Comparison of ENCODE assay signal across 12 mouse cellular contexts in the genomic region with DNA sequence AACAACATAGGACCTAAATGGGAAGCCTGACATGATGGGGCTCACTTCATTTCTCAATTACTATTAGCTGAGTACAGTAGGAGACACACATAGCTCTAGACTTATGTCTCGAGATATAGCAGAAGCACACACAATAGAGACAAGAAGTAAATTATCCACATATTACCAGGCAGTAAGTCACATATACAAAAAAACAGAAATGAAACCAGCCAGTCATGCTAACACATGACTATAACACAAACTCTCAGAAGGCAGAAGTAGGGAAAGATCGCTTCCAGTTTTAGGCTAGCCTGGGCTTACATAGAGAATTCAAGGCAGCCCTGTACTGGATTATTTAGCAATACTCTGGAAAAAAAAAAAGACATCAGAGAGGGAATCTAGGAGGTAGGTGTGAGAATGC.
"Had no signal": no experiment of that assay in that cellular context is flagged by ENCODE, and none has a peak within 500 bp of the region (broad histone marks: within the 10 kb centered on the region; RNA-seq: fewer than 3 reads in every experiment).

No protein-coding gene starts in this region.

- DNase-seq: kidney, adult 18-20 months; kidney, postnatal 10 days; left cerebral cortex, postnatal 4 days; liver, embryonic 13.5 days; lung, adult 18-20 months; lung, postnatal 36 days; retina, postnatal 1 day; right cerebral cortex, postnatal 4 days; spleen, adult 18-20 months; thymus, postnatal 36 days had no signal

- ATAC-seq: intestine, embryonic 15.5 days; midbrain, embryonic 13.5 days had no signal
